Comparison of ENCODE assay signal across 14 mouse cellular contexts in the genomic region with DNA sequence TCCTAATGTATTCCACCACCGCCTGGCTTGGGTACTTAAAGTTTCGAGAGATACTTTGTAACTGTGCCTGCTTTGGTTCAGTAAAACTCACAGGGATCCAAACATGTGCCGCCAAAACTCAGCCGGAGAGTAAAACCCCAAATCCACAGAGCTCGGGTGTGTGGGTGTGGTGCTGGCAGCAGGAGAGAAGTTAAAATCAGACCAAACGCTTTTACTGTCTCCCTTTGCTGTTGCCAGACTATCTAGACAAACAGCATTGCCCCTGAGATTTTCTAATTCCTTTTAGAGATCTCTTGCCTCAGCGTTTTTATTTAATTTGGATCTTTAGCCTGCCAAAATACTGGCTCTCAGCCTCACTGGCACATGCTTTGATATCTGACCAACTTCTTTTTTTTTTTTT. TPM values are rescaled to one million over a fixed set of nuclear protein-coding genes. Genes with fewer than 3 reads are reported as not detected.
DNase-seq lines count a peak whose midpoint lies in the region; ATAC-seq and TF ChIP-seq lines count a peak whose summit lies in the region.
"Had no signal": no experiment of that assay in that cellular context is flagged by ENCODE, and none has a peak within 500 bp of the region (broad histone marks: within the 10 kb centered on the region; RNA-seq: fewer than 3 reads in every experiment).

No protein-coding gene starts in this region.

- DNase-seq in gastrocnemius, adult 18-20 months (ENCODE audit: low spot score), result peak; percentile 10
- DNase-seq in gastrocnemius, adult 8-10 months (ENCODE audit: low spot score in 2 of 2), result no peak
- DNase-seq in MEL (ENCODE audit: low read depth, low spot score), result no peak
- peak; percentile 15 to 23 for DNase-seq in frontal cortex, postnatal 25 days (ENCODE audit: low spot score in 2 of 2)
- peak; percentile 57 to 63 for DNase-seq in left cerebral cortex, postnatal 14 days (ENCODE audit: low spot score in 2 of 2)
- DNase-seq in ovary, postnatal 10 days (ENCODE audit: low spot score), result no peak
- DNase-seq in cerebellum, postnatal 36 days, result no peak
- DNase-seq: adrenal gland, adult 8-10 months; cerebellum, adult 8-10 months; liver, postnatal 0 days had no signal

- TF ChIP-seq RAD21 in MEL (IDR thresholded peaks at IDR 0.05; ENCODE audit: low read depth, low read length), result no peak

- WGBS in hindbrain, embryonic 12.5 days, result 77% methylated on average over 7 of the region's 7 CpGs

- TF ChIP-seq EP300 in MEL (IDR thresholded peaks at IDR 0.05; ENCODE audit: low read depth in 1 of 2, low read length in 2 of 2), result no peak

- no peak for TF ChIP-seq POLR2A in MEL (IDR thresholded peaks at IDR 0.05; ENCODE audit: control insufficient read depth in 1 of 2, insufficient read depth in 1 of 2, low read depth in 1 of 2, low read length in 2 of 2, poor library complexity in 1 of 2)

- TF ChIP-seq CTCF in MEL (IDR thresholded peaks at IDR 0.05 in 2 of 3, conservative IDR thresholded peaks at IDR 0.05 in 1 of 3; ENCODE audit: control insufficient read depth in 1 of 3, insufficient read depth in 1 of 3, low read depth in 2 of 3, low read length in 3 of 3, poor library complexity in 1 of 3, severe bottlenecking in 1 of 3), result no peak

- H3K4me2 ChIP-seq in hindbrain, embryonic 12.5 days (replicated peaks), result no peak overlapping the region

- H3K9ac ChIP-seq in MEL (ENCODE audit: control insufficient read depth, low read depth, low read length, poor library complexity, severe bottlenecking), result no peak overlapping the region
- H3K9ac ChIP-seq in hindbrain, embryonic 12.5 days, result no peak overlapping the region
- H3K9ac ChIP-seq: liver, postnatal 0 days had no signal

- ATAC-seq in hindbrain, embryonic 12.5 days (ENCODE audit: low FRiP score), result no peak
- ATAC-seq: intestine, embryonic 16.5 days; liver, postnatal 0 days had no signal

- H3K4me3 ChIP-seq in MEL (ENCODE audit: control insufficient read depth in 1 of 2, insufficient read depth in 1 of 2, low read depth in 2 of 2, low read length in 2 of 2), result no peak overlapping the region
- H3K4me3 ChIP-seq in hindbrain, embryonic 12.5 days, result no peak overlapping the region
- H3K4me3 ChIP-seq: midbrain, embryonic 10.5 days had no signal

- no peaks in the 10 kb centered on the region; a peak in 2 of 4 replicates for H3K4me1 ChIP-seq in MEL (ENCODE audit: control insufficient read depth in 1 of 2, insufficient read depth in 2 of 2, low read length in 2 of 2)
- no peaks in the 10 kb centered on the region for H3K4me1 ChIP-seq in hindbrain, embryonic 12.5 days
- H3K4me1 ChIP-seq: midbrain, embryonic 10.5 days had no signal

- no peak overlapping the region for H3K27ac ChIP-seq in MEL (ENCODE audit: control insufficient read depth, low read depth, low read length)
- H3K27ac ChIP-seq in hindbrain, embryonic 12.5 days, result no peak overlapping the region
- H3K27ac ChIP-seq: midbrain, embryonic 10.5 days; stomach, postnatal 0 days had no signal

- intact Hi-C loops in left cerebral cortex, postnatal 14 days (cut with DNase I), result no loop called here

- no peaks in the 10 kb centered on the region for H3K79me2 ChIP-seq in MEL (ENCODE audit: control insufficient read depth, insufficient read depth, low read length, poor library complexity)

- H3K27me3 ChIP-seq in MEL (ENCODE audit: control insufficient read depth in 1 of 2, insufficient read depth in 2 of 2, low read length in 2 of 2), result no peaks in the 10 kb centered on the region; a peak in 3 of 4 replicates
- no peaks in the 10 kb centered on the region for H3K27me3 ChIP-seq in hindbrain, embryonic 12.5 days

- no peaks in the 10 kb centered on the region for H3K9me3 ChIP-seq in MEL (replicated peaks; ENCODE audit: insufficient read depth, low read length)
- no peaks in the 10 kb centered on the region for H3K9me3 ChIP-seq in hindbrain, embryonic 12.5 days (replicated peaks)
- H3K9me3 ChIP-seq: midbrain, embryonic 10.5 days had no signal

- H3K36me3 ChIP-seq in MEL (ENCODE audit: control insufficient read depth in 1 of 2, insufficient read depth in 2 of 2, low read length in 2 of 2), result peaks cover 0 to 3% of the 10 kb centered on the region in 2 experiments; a peak in 2 of 4 replicates
- no peaks in the 10 kb centered on the region for H3K36me3 ChIP-seq in hindbrain, embryonic 12.5 days
- H3K36me3 ChIP-seq: midbrain, embryonic 10.5 days had no signal

TF ChIP-seq in MEL, 35 proteins besides CTCF, POLR2A, EP300 and RAD21:
- TF ChIP-seq ZMIZ1 (IDR thresholded peaks at IDR 0.05; ENCODE audit: low read depth, low read length) (no peak), ZNF384 (IDR thresholded peaks at IDR 0.05; ENCODE audit: low read depth, low read length) (peak; percentile 44; the same call in 1 of the 2 replicates)
TF ChIP-seq in MEL: peak in this region for 1.

RNA-seq across cellular contexts. Expression of a gene that starts 8.5 kb away (rescaled TPM):
- 1,000 to 10,000 TPM; 1,056 to 1,184 TPM for total RNA-seq in gastrocnemius, adult 18-20 months (2021)
- total RNA-seq in gastrocnemius, adult 8-10 months (2022), result 1,000 to 10,000 TPM in 3 of 4 experiments, 100 to 1,000 TPM in 1; 989 to 1,084 (median 1,053) TPM
- 503 and 520 TPM in 2 replicates for total RNA-seq in MEL (2012; rRNA removed)
- 100 to 1,000 TPM; 199 to 520 TPM for polyA plus RNA-seq in MEL (2012; ENCODE audit: insufficient read depth in 1 of 2, insufficient read length in 2 of 2, low read depth in 1 of 2, low replicate concordance in 2 of 2, missing spikeins in 1 of 2)
- total RNA-seq in left cerebral cortex, postnatal 14 days (2021), result 100 to 1,000 TPM; 608 to 654 TPM
- polyA plus RNA-seq in hindbrain, embryonic 12.5 days (2016; fragmentation: Nextera tagmentation; extraction: Ambion mirVana), result 652 and 788 TPM in 2 replicates

RNA-seq across cellular contexts. Expression of a gene that starts 27.2 kb away (rescaled TPM):
- total RNA-seq in gastrocnemius, adult 18-20 months (2021), result 10 to 100 TPM; 22.1 to 27.4 TPM
- 10 to 100 TPM; 22.5 to 29.9 (median 25.7) TPM for total RNA-seq in gastrocnemius, adult 8-10 months (2022)
- 16.8 and 18.0 TPM in 2 replicates for total RNA-seq in MEL (2012; rRNA removed)
- 10 to 100 TPM; 36.7 to 82.3 TPM for polyA plus RNA-seq in MEL (2012; ENCODE audit: insufficient read depth in 1 of 2, insufficient read length in 2 of 2, low read depth in 1 of 2, low replicate concordance in 2 of 2, missing spikeins in 1 of 2)
- total RNA-seq in left cerebral cortex, postnatal 14 days (2021), result 100 to 1,000 TPM; 147 to 152 TPM
- 108 and 114 TPM in 2 replicates for polyA plus RNA-seq in hindbrain, embryonic 12.5 days (2016; fragmentation: Nextera tagmentation; extraction: Ambion mirVana)

Comparison
In these comparisons a context has a peak if more than half of its experiments do, and no peak if none do; other contexts are left out.
1. DNase-seq: peak in gastrocnemius, adult 18-20 months (single experiment), frontal cortex, postnatal 25 days (2 of 2) and left cerebral cortex, postnatal 14 days (2 of 2); none in gastrocnemius, adult 8-10 months (0 of 2), MEL (single experiment), ovary, postnatal 10 days (single experiment) and cerebellum, postnatal 36 days (0 of 2).